Mouse (Mus musculus) urinary bladder, adult 18-20 months (tissue): Measurements from ENCODE around the gene Zfand3.
A peak's percentile ranks its signal among the peaks of the same experiment; 100 is the strongest.

Experiments
- DNase-seq, 2 experiments: peaks; one replicate each; pipeline ENCODE4 v3.0.0; 2022; ENCODE audit warnings: low spot score in 2 of 2, mixed read lengths in 2 of 2

Gene Zfand3

GRCm38 (mm10) chr17:30194091-30194490 is 189.6 kb downstream of the Zfand3 start:
- DNase-seq, result peak in 1 of 2 experiments; percentile 1

DNA sequence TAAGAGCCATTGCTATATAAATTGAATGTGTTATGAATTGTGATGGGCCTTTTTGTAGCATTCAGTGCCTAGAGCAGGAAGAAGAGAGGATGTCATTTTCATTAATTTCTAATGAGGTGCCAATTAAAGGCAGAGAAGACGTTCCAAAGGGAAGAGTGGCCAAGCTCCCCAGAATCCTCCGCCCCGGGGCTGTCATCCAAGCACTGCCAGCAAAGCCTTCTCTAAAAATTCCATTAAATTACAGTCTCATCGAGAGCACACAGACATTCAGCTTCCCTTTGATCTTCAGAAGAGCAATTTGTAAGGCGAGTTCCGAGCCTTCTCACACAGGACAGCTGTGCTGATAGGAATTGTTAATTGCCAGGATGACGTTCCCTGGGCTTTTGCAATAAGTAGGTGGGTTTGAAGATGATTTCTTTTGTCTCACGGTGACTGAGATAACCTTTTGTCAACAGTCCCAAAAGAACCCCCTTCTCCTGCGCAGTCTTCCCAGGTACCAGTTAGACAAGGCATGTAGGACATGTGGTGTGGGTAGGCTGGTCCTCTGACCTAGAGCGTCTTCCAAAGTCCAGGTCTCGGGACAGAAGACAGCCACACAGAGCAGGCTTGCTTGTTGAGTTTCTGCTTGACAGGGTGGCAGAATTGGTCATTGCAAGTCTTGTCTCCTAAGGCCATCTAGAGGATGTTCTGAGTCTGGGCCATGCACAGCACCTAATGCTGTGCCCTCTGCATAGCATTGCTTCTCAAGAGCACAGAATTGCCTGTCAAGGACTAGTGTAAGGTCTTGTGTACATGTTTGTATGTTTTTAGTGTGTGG is 190.3 kb downstream of the Zfand3 start:
- DNase-seq, result peak in 1 of 2 experiments; percentile 1

- no peak for DNase-seq
Observed at GRCm38 (mm10) chr17:30195591-30196183, 191.2 kb downstream of the Zfand3 start.

GRCm38 (mm10) chr17:30196401-30197279 is 192.1 kb downstream of the Zfand3 start:
- no peak for DNase-seq

- no peak for DNase-seq
Observed at GRCm38 (mm10) chr17:30197280-30198030, 192.9 kb downstream of the Zfand3 start.

DNA sequence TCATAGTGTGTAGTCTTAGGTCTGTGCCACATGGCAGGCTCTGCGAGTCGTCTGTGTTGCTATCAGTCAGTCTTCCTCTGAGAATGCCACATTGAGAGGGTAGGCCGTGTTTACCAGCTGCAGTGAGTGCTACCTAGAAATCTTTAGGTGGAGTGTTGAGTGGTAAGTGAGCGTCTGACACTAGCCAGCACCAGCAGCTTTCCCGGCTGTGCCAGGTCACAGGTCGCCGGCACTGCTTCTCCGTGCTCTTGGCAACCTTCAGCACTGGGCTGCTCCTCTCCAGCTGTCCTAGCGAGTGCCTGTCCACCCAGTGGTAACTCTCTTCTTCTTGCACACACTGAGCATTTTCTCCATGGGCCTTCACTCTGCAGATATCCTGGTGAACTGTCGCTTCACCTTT is 193.9 kb downstream of the Zfand3 start:
- no peak for DNase-seq

- DNase-seq, result no peak
Observed at GRCm38 (mm10) chr17:30199374-30200247, 195.1 kb downstream of the Zfand3 start.

DNA sequence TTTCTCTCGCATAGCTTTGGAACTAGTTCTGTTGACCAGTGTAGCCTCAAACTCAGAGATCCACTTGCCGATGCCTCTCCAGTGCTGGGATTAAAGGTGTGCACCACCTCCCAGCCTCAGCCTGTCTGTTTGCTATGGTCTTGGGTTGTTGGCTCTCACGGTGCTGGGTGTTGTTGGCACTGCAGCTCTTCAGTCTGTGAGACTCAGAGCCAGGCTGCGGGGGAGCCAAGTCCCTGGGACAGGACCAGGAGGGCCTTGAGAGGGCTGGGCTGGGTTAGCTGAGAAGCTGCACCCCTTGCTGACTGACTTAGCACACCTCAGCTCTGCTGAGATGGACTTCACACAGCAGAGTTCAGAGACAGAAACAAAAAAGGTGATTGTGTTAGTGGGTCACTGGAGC is 195.8 kb downstream of the Zfand3 start:
- no peak for DNase-seq

GRCm38 (mm10) chr17:30205062-30205825 is 200.7 kb downstream of the Zfand3 start:
- DNase-seq, result no peak

DNA sequence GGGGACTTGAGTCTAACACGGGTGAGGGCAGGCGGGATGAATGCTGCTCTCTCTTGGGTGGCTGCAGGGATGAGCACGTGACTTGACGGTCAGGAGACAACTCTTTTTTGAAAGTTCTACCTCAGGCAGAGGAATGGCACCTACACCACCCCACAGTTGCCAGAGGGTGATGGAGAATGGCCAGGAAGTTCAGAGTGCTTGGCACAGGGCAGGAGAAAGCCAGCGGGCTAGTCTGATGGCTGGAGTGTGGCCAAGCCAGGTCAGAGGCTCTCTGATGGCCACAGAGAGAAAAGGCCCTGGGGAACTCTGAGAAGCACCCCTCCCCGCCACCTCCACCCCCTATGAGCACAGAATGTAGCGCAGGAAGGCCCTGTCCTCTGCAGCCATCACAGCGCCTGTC is 205.7 kb downstream of the Zfand3 start:
- no peak for DNase-seq

DNA sequence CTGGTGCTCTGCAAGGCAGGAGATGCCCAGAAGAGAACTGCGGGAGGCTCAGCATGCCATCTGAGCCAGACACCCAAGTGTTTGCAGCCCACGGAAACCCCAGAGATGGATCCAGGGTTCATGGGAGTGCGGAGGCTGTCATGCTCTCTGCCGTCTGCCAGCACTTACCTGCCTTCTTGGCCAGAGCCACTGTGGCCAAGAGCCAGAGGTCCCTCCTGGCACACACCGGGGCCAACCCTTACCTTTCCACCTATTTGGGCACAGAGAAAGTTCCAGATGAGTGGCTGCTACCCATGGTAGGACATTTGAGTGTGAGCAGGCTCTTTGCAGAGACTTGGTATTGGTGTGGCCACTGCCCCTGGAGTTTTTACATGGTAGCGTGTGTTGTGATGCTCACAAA is 206.4 kb downstream of the Zfand3 start:
- no peak for DNase-seq

DNA sequence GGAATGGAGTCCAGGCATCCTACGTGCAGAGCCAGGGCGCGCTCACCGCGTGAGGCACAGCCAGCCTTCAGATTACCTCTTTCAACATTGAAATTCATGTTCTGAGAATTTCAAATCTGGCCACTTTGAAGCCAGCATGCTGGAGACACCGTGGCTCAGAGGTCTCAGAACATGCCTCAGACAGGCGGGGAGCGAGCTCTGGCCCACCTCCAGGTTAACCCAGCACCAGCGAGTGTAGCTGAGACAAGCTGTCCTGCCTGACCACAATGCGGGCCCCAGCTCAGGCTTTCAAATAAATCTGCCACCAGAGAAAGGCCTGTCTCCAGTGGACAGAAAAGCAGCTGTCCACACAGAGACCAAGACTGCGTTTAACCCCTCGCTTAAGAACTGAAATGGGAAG is 208.1 kb downstream of the Zfand3 start:
- DNase-seq, result no peak

DNA sequence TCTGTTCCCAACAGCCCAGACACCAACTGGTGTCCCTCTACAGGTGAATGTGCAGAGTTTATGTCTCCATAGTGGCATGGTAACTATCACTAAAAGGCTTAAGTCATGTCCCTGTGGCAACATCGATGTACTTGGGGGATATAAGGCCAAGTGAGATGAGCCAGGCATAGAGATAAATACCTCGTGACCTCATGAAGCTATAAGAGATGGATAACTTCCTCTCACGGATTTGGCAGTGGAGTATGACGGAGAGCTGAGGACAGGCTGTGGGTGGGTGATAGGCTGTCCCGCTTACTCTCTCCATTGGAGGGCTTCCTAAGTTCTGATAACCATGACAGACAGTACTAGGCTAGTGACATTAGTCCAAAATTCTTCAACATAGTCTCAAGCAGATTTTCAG is 208.8 kb downstream of the Zfand3 start:
- no peak for DNase-seq

- DNase-seq, result no peak
Observed at GRCm38 (mm10) chr17:30214393-30214792, 209.9 kb downstream of the Zfand3 start.

DNA sequence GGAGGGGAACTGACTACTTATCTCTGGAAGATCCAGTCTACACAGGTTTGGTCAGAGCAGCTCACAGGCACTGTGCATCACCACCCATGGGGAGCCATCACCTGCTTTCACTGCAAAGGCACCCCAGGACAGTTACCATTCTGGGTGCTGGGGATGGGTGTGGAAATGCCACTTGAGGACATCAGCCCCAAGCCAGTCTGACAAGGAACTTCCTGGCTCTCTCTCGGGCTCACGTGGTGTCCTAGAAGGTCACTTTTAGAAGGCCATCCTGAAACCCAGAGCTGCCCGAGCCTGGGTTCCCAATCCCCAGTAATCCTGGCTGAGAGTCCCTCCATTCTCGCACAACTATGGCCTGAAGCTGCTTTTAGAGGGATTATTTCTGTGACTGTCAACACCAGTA is 211.2 kb downstream of the Zfand3 start:
- DNase-seq, result no peak

- DNase-seq, result no peak
Observed at GRCm38 (mm10) chr17:30221677-30222076, 217.1 kb downstream of the Zfand3 start.

GRCm38 (mm10) chr17:30222361-30222760 is 217.8 kb downstream of the Zfand3 start:
- no peak for DNase-seq

- no peak for DNase-seq
Observed at GRCm38 (mm10) chr17:30222837-30223236, 218.3 kb downstream of the Zfand3 start.

DNA sequence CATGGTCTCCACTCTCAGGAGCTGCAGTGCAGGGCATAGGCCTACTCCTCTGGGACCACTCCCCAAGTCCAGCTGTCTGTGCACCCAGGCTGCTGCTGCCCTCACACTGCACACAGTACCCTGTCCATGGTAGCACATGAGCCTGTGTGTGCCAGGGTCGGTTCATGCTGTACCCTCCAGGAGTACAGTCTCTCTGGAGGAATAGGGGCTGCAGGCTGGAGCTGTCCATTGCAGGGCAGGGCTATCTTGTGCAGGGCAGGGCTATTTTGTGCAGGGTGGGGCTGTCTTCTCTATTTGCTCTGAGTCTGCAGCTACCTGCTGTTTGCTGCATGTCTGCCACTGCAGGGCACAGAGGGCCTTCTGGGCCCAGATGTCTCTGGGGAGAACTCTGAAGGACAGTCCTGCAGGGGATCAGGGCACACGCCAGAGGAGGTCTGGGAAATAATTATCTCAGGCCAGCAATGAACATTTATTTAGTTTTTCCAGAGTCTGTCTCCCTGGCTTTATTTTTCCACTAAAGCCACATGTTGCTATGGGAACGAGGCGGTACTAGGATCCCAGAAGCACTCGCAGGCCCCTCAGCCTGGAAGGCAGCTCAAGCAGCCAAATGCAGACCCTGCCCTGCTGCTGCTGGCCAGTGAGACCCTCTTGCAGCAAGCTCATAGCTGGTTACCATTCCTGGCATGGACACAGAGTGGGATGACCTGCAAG is 220.7 kb downstream of the Zfand3 start:
- no peak for DNase-seq
